ENCODE assay signal across 8 mouse cellular contexts in the genomic region with DNA sequence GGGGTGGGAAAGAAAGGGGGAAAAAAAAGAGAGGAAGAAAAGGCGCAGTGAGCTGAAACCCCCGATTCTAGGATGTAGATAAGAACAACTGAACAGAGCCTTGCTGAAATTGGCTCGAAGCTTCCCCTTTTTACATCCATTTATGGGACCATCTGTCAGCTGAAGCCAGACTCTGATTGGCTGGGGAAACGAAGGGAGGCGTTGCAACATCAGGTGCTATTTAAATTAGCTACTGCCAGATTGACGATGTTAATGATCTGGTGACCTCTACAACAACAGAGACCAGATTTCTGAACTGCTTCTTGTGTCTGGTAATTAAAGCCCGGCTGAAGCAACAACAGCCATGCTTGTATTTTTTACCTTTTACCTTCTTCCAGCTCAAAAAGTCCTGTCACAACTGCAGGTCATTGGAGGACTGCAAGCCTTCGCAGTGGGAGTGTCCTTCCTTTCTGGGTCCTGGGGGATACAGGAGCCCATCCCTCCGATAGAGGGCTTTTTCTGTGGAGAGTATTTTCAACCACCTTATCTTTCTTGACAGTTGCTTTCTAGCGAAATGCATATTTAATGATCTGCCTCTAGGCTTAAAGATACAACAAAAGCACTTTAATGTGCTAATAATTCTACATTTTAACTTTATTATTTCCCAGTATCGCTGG.
DNase-seq lines count a peak whose midpoint lies in the region; ATAC-seq lines count a peak whose summit lies in the region.

No protein-coding gene starts in this region.

- H3K27ac ChIP-seq in heart, embryonic 11.5 days (ENCODE audit: low read depth, low read length): no peak overlapping the region
- no peak overlapping the region for H3K27ac ChIP-seq in heart, embryonic 10.5 days

- no peak overlapping the region for H3K9ac ChIP-seq in heart, embryonic 11.5 days (ENCODE audit: low read depth, low read length)

- H3K4me2 ChIP-seq in heart, embryonic 11.5 days: peak overlapping the region; percentile 27

- H3K9me3 ChIP-seq in heart, embryonic 11.5 days (replicated peaks; ENCODE audit: control insufficient read depth, low read length): no peaks in the 10 kb centered on the region
- no peaks in the 10 kb centered on the region for H3K9me3 ChIP-seq in heart, embryonic 10.5 days

- no peaks in the 10 kb centered on the region for H3K27me3 ChIP-seq in heart, embryonic 11.5 days (ENCODE audit: control insufficient read depth, insufficient read depth, low read length)
- no peaks in the 10 kb centered on the region for H3K27me3 ChIP-seq in heart, embryonic 10.5 days (ENCODE audit: insufficient read depth, poor library complexity, severe bottlenecking)

- no peak overlapping the region for H3K4me3 ChIP-seq in heart, embryonic 11.5 days (ENCODE audit: low read depth, low read length)
- no peak overlapping the region for H3K4me3 ChIP-seq in heart, embryonic 10.5 days

- ATAC-seq in heart, embryonic 11.5 days (replicated peaks; ENCODE audit: insufficient number of reproducible peaks, low FRiP score, low TSS enrichment): no peak
- peak; percentile 82 to 86 for ATAC-seq in hematopoietic stem cell, adult 5-6 weeks (replicated peaks in 1 of 2; ENCODE audit: insufficient read depth in 1 of 2, low FRiP score in 2 of 2, low TSS enrichment in 1 of 2, low read depth in 1 of 2, poor library complexity in 2 of 2, severe bottlenecking in 2 of 2)
- ATAC-seq in CD4-positive, CD25-positive, alpha-beta regulatory T cell, adult 4 months: no peak
- no peak for ATAC-seq in inflammation-experienced regulatory T-cells, adult 6 months

- 27% methylated on average over 11 of the region's 11 CpGs for WGBS in heart, embryonic 11.5 days (ENCODE audit: insufficient replicate concordance)
- WGBS in heart, embryonic 10.5 days: 27% methylated on average over 11 of the region's 11 CpGs

- intact Hi-C loops in left cerebral cortex, postnatal 4 days (cut with DNase I): loop anchor here (10.0 kb wide), 2 partner anchors 233 to 303 kb away; no protein-coding TSS in a partner anchor

- peaks cover 3% of the 10 kb centered on the region; the same call in 1 of the 2 replicates for H3K4me1 ChIP-seq in heart, embryonic 11.5 days (ENCODE audit: control insufficient read depth, insufficient read depth, low read length)
- peaks cover 9% of the 10 kb centered on the region; the same call in 1 of the 2 replicates for H3K4me1 ChIP-seq in heart, embryonic 10.5 days

- no peaks in the 10 kb centered on the region for H3K36me3 ChIP-seq in heart, embryonic 11.5 days (ENCODE audit: control insufficient read depth, insufficient read depth, low read length)
- H3K36me3 ChIP-seq in heart, embryonic 10.5 days: no peaks in the 10 kb centered on the region

- DNase-seq in heart, embryonic 10.5 days (ENCODE audit: low spot score): no peak
- DNase-seq in cerebellum, postnatal 10 days: peak; percentile 81 to 83
- DNase-seq in left cerebral cortex, postnatal 4 days: peak; percentile 62
- peak; percentile 50 to 73 for DNase-seq in right cerebral cortex, postnatal 36 days (ENCODE audit: low spot score in 2 of 2)

Comparison
In these comparisons a context has a peak if more than half of its experiments do, and no peak if none do; other contexts are left out.
1. ATAC-seq: peak in hematopoietic stem cell, adult 5-6 weeks (2 of 2); none in heart, embryonic 11.5 days (single experiment), CD4-positive, CD25-positive, alpha-beta regulatory T cell, adult 4 months (single experiment) and inflammation-experienced regulatory T-cells, adult 6 months (single experiment).